Mouse (Mus musculus): ENCODE results near the gene Lrrc28.

The Lrrc28 gene

GRCm38 (mm10) chr7:67645681-67646014, 580 bp upstream of the Lrrc28 start:
- DNase-seq (ENCODE audit: low read depth, low spot score), result no peak

GRCm38 (mm10) chr7:67644291-67644690, 777 bp downstream of the Lrrc28 start:
- DNase-seq (ENCODE audit: low read depth, low spot score), result no peak

GRCm38 (mm10) chr7:67642955-67643354, 2.1 kb downstream of the Lrrc28 start:
- peak; percentile 44 for DNase-seq (ENCODE audit: low read depth, low spot score)

- no peak for DNase-seq (ENCODE audit: low read depth, low spot score)
Observed at GRCm38 (mm10) chr7:67639006-67639405, 6.1 kb downstream of the Lrrc28 start.

GRCm38 (mm10) chr7:67636161-67636560, 8.9 kb downstream of the Lrrc28 start:
- DNase-seq (ENCODE audit: low read depth, low spot score), result no peak

- no peak for DNase-seq (ENCODE audit: low read depth, low spot score)
Observed at GRCm38 (mm10) chr7:67634210-67634609, 10.9 kb downstream of the Lrrc28 start.

GRCm38 (mm10) chr7:67632380-67632779, 12.7 kb downstream of the Lrrc28 start:
- DNase-seq (ENCODE audit: low read depth, low spot score), result peak; percentile 62

- DNase-seq (ENCODE audit: low read depth, low spot score), result peak; percentile 84
Observed at GRCm38 (mm10) chr7:67630817-67631216, 14.3 kb downstream of the Lrrc28 start.

- peak; percentile 90 for DNase-seq (ENCODE audit: low read depth, low spot score)
Observed at GRCm38 (mm10) chr7:67629681-67630080, 15.4 kb downstream of the Lrrc28 start.

- no peak for DNase-seq (ENCODE audit: low read depth, low spot score)
Observed at GRCm38 (mm10) chr7:67626671-67627070, 18.4 kb downstream of the Lrrc28 start.

- DNase-seq (ENCODE audit: low read depth, low spot score), result no peak
Observed at GRCm38 (mm10) chr7:67622151-67622550, 22.9 kb downstream of the Lrrc28 start.

- DNase-seq (ENCODE audit: low read depth, low spot score), result peak; percentile 35
Observed at GRCm38 (mm10) chr7:67619836-67620235, 25.2 kb downstream of the Lrrc28 start.

- no peak for DNase-seq (ENCODE audit: low read depth, low spot score)
Observed at GRCm38 (mm10) chr7:67618316-67618715, 26.8 kb downstream of the Lrrc28 start.

GRCm38 (mm10) chr7:67617646-67618045, 27.4 kb downstream of the Lrrc28 start:
- no peak for DNase-seq (ENCODE audit: low read depth, low spot score)

- DNase-seq (ENCODE audit: low read depth, low spot score), result no peak
Observed at GRCm38 (mm10) chr7:67616890-67617289, 28.2 kb downstream of the Lrrc28 start.

- no peak for DNase-seq (ENCODE audit: low read depth, low spot score)
Observed at GRCm38 (mm10) chr7:67614464-67614861, 30.6 kb downstream of the Lrrc28 start.

- peak; percentile 55 for DNase-seq (ENCODE audit: low read depth, low spot score)
Observed at GRCm38 (mm10) chr7:67613795-67614463, 31.1 kb downstream of the Lrrc28 start.

GRCm38 (mm10) chr7:67608348-67609024, 36.6 kb downstream of the Lrrc28 start:
- no peak for DNase-seq (ENCODE audit: low read depth, low spot score)

- DNase-seq (ENCODE audit: low read depth, low spot score), result no peak
Observed at GRCm38 (mm10) chr7:67607669-67608347, 37.3 kb downstream of the Lrrc28 start.

- DNase-seq (ENCODE audit: low read depth, low spot score), result no peak
Observed at GRCm38 (mm10) chr7:67606250-67606649, 38.8 kb downstream of the Lrrc28 start.

GRCm38 (mm10) chr7:67605114-67605513, 40.0 kb downstream of the Lrrc28 start:
- no peak for DNase-seq (ENCODE audit: low read depth, low spot score)

GRCm38 (mm10) chr7:67598050-67598449, 47.0 kb downstream of the Lrrc28 start:
- no peak for DNase-seq (ENCODE audit: low read depth, low spot score)

GRCm38 (mm10) chr7:67596961-67597360, 48.1 kb downstream of the Lrrc28 start:
- no peak for DNase-seq (ENCODE audit: low read depth, low spot score)
